Mouse (Mus musculus) limb, embryonic 10.5 days (tissue): Measurements from ENCODE around the gene Klf13. TPM values are rescaled to one million over a fixed set of nuclear protein-coding genes. Genes with fewer than 3 reads are reported as not detected.

ENCODE experiments used
- DNase-seq: peaks from one replicate; pipeline ENCODE4 v3.0.0-alpha.2; 2017; ENCODE audit warnings: low spot score
- H3K27ac ChIP-seq: fragments of 300-500 bp; sonication (generic); 2 replicates; pipeline ENCODE4 v1.5.1; 2016; ENCODE audit warnings: mild to moderate bottlenecking
- H3K27me3 ChIP-seq: fragments of 300-500 bp; sonication (generic); 2 replicates; pipeline ENCODE4 v1.6.1; 2016; ENCODE audit warnings: low read depth, mild to moderate bottlenecking; ENCODE audit not compliant: poor library complexity, severe bottlenecking
- H3K36me3 ChIP-seq: fragments of 300-500 bp; sonication (generic); 2 replicates; pipeline ENCODE4 v1.6.1; 2016; ENCODE audit warnings: mild to moderate bottlenecking, moderate library complexity
- H3K4me1 ChIP-seq: fragments of 300-500 bp; sonication (generic); 2 replicates; pipeline ENCODE4 v1.6.1; 2016
- H3K4me3 ChIP-seq: fragments of 300-500 bp; sonication (generic); 2 replicates; pipeline ENCODE4 v1.5.1; 2016; ENCODE audit warnings: mild to moderate bottlenecking, moderate library complexity
- H3K9me3 ChIP-seq: fragments of 300-500 bp; sonication (generic); replicated peaks from 2 replicates; pipeline ENCODE4 v1.6.1; 2016; ENCODE audit warnings: mild to moderate bottlenecking
- WGBS: fragments of 180-500 bp; shearing (Covaris S2); methylation state at CpG from one replicate; pipeline ENCODE4 v1.1.7; 2016; 5-methylcytosine and 5-hydroxymethylcytosine counted together
- polyA plus RNA-seq: library from polyadenylated mRNA; unstranded; fragments of >200 nt; fragmentation: Nextera tagmentation; extraction: Ambion mirVana; gene quantifications from 2 replicates; pipeline ENCODE4 v1.2.1, GENCODE M21; 2016

Gene Klf13
- polyA plus RNA-seq, 1 experiment from 2014 or later = 17.9 TPM

DNA sequence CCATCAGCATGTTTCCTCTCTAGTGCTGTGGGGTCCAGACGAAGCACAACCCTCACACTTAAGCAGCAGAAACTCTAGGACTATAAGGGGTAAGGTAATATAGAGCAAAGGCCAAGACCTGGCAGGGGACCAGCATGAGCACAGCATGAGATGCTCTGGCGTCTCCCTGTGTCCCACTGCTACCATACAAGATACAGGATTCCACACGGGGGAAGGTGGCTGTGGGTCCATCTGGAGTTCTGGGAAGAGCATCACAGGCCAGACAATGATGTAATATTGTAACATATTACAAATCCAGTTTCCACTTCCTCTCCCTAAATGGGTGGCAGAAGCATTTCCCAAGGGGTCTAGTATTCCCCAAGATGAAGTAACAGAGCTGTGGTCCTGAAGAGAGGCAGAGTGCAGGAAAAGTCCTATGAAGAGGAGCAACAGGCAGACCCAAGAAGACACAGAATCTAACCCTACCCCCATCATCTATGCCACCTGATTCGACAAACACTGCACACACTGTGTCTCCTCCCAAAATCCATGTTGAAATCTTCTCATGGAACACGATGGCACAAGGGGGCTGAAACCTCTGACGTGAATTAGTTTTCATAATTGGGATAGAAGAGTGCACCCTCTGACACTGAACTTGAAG is 22.3 kb downstream of the Klf13 start, which contains the start of gene E030018B13Rik:
Gene E030018B13Rik, plus strand, starts transcription at position 590 of the 640 bp plus-strand sequence.
- H3K27me3 ChIP-seq = no peaks in the 10 kb centered on the region
- H3K4me3 ChIP-seq = no peak within 1 kb of the TSS
- no peak within 1 kb of the TSS for H3K27ac ChIP-seq
- H3K36me3 ChIP-seq = no peaks in the 10 kb centered on the region
- 87% methylated on average over 6 of the region's 6 CpGs for WGBS
- no peaks in the 10 kb centered on the region for H3K9me3 ChIP-seq
- no peak for DNase-seq
- H3K4me1 ChIP-seq = peaks cover 30% of the 10 kb centered on the region

DNA sequence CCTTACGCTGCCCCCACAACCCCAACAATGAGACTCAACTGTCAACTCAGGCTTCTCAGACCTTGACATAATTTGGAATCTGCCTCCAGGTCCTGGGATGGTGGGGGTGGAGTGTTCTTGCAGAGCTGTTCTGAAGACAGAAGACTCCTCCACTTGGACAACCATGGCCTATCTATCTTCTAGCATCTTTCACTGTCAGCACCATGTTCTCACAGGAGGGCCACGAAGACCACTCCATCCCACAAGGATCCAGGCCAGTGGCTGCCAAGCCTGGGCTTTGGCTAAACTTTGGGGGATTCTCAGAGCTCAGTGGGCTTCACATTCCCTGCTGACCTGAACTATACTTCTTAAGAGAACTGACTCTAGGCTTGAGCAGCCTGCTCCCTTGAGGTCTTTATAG is 23.8 kb downstream of the Klf13 start:
- no peaks in the 10 kb centered on the region for H3K27me3 ChIP-seq
- H3K4me1 ChIP-seq = peaks cover 45% of the 10 kb centered on the region

DNA sequence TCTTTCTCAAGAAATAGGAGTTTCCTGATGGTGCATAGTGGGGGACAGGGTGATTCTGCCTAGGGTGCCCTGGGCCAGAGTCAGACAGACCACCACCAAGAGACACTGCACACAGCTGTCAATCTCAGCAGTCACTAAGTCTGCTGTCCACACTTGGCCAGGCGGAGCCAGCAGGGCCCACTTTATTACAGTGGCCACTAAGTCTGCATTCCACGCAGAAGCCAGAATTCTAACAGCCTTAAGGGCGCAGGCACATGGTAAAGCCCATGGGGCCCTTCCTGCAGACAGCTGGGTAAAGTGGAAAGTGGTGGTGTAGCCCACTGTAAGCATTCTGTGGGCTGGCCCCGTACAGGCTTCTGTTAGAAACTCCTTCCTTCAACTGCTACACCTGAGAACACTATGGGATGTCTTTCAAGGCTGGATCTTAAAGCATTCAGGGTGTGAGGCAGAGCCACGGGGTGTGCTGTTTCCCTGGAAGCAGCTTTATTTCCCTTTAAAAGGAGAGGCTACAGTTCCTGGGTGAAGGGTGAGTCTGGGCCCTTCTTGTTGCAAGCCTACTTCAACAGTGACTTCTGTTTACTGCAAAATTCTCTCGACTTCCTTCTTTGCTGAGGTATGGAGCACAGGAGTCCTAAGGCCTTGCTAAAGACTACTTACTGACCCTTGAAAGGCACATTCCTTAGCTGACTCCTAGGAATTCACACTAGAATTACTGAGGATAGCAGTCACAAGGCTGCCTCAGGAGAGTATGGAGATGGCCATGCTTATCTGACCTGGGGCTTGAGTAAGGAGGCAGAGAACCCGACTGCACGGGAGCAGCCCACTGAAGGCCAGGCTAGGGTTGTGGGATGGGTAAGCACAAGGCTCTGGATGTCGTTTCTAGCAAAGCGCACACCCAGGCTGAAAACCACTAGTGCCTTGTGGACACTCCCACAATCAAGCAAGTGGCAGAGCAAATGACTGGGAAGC is 24.7 kb downstream of the Klf13 start:
- H3K9me3 ChIP-seq = no peaks in the 10 kb centered on the region
- no peak overlapping the region for H3K4me3 ChIP-seq
- H3K36me3 ChIP-seq = no peaks in the 10 kb centered on the region
- no peak overlapping the region for H3K27ac ChIP-seq
- WGBS = 51% methylated on average over 10 of the region's 10 CpGs
- peaks cover 49% of the 10 kb centered on the region for H3K4me1 ChIP-seq
- H3K27me3 ChIP-seq = no peaks in the 10 kb centered on the region
- DNase-seq = no peak

More for the DNA sequence above, 23.8 kb downstream of the Klf13 start:
- no peak overlapping the region for H3K27ac ChIP-seq
- H3K9me3 ChIP-seq = no peaks in the 10 kb centered on the region
- no peak overlapping the region for H3K4me3 ChIP-seq
- no peaks in the 10 kb centered on the region for H3K36me3 ChIP-seq
- no peak for DNase-seq
- WGBS = 91% methylated on average over 2 of the region's 2 CpGs

DNA sequence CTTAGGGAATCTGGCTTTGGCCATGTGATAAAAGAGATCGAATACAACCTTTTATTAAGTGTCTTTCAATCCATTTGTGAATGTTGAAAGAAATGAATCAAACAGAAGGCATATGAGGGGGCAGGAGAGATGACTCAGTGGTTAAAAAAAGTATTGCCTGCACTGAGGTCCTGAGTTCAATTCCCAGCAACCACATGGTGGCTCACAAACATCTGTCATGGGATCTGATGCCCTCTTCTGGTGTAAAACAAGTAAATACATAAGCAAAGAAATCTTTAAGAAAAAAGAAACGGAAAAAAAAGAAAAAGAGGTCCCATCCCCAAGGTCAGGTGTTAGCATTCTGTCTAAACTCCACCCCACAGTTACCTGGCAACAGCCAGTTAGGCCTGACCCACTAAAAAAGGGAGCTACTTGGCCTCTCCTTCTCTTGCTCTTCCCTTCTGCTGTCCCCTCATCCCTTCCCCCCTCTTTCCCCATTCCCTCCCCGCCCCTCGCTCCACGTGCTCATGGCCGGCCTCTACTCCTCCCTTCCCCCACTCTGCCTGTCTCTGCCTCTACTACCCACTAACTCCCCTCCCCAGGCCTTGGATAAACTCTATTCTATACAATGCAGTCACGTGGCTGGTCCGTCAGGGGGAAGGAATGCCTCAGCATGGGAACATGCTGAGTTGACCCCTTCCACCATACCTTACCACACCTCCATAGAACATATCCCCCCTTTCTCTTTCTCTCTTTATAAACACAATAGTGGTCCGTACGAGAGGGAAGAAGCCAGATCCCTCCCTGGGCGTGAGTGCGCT is 25.6 kb downstream of the Klf13 start:
- H3K27ac ChIP-seq = peak overlapping the region; percentile 56; the same call in 1 of the 2 replicates
- WGBS = 45% methylated on average over 12 of the region's 12 CpGs
- H3K4me1 ChIP-seq = peaks cover 58% of the 10 kb centered on the region

DNA sequence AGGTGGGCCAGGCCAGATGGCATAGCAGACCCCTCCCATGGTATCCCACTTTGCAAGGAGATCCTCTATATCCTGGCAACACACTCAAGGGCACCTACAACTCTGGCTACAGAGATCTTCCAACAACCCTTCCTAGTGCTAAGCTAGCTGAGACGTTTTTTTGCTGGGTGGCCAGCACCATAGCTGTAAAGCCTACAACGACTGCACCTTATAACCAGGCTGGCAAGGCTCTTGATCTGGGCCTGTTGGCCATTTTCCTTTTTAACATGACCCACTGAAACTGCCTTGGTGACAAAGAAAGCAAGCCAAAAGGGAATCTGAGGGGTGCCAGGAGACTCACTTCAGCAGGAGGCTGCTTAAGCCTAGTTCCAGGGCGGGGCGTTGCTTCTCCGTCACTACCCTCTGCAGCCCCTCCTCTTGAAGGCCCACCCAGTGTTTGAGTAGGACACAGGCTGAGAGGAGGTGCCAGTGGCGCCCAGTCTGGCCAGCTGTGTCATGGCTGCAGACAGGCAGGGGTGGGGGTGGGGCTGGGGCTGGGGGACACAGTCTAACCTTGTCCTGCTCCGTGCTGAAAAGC is 26.4 kb downstream of the Klf13 start:
- Histone ChIP-seq H3K9me3 (no peaks in the 10 kb centered on the region), H3K27ac (peak overlapping the region; percentile 56; the same call in 1 of the 2 replicates), H3K27me3 (no peaks in the 10 kb centered on the region), H3K4me1 (peaks cover 60% of the 10 kb centered on the region), H3K4me3 (no peak overlapping the region), H3K36me3 (no peaks in the 10 kb centered on the region)
- WGBS = 33% methylated on average over 7 of the region's 7 CpGs
- no peak for DNase-seq

More for the DNA sequence above, 25.6 kb downstream of the Klf13 start:
- H3K36me3 ChIP-seq = no peaks in the 10 kb centered on the region
- DNase-seq = no peak
- H3K4me3 ChIP-seq = no peak overlapping the region
- no peaks in the 10 kb centered on the region for H3K9me3 ChIP-seq
- H3K27me3 ChIP-seq = no peaks in the 10 kb centered on the region

DNA sequence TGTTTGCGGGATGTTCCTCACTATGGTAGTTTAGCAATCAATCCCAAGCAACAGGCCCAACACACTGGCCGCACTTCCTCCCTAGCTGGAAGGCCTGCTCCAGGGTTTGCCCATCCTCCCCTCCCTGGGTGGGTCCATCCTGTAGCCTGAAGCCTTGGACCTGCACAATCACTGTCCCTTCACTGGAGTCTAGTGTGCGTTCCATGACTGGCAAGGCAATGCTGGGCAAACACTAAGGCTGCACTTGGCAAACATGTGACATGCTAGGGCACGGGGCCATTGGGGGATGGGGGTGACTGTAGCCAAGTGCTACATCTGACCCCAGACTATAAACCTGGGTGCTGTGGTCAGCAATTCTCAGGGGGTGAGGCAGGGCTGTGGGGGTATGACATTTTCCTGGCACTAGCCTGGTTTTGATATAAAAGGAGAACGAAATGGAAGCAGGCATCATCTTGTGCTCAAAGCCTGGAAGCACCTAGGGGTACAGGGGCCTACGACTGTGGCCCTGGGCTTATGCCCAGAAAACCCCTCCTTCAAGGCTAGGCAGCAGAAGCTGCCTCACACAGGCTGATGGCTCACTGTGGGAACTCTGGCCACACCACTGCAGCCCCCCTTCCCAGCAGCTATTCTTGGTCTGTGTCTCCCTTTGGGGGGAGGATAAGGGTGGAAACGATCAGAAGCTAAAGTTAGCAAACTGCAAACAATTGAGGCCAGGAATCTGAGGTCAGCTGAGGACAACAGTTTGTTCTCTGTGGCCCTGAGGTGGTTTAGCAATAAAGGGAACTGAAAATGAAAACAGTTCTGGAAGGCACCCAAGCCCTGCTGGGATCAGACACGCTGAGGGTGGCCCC is 27.1 kb downstream of the Klf13 start:
- Histone ChIP-seq H3K4me1 (peaks cover 60% of the 10 kb centered on the region), H3K27ac (peak overlapping the region; percentile 56), H3K9me3 (no peaks in the 10 kb centered on the region), H3K4me3 (no peak overlapping the region), H3K27me3 (no peaks in the 10 kb centered on the region), H3K36me3 (no peaks in the 10 kb centered on the region)
- WGBS = 56% methylated on average over 8 of the region's 8 CpGs
- no peak for DNase-seq

DNA sequence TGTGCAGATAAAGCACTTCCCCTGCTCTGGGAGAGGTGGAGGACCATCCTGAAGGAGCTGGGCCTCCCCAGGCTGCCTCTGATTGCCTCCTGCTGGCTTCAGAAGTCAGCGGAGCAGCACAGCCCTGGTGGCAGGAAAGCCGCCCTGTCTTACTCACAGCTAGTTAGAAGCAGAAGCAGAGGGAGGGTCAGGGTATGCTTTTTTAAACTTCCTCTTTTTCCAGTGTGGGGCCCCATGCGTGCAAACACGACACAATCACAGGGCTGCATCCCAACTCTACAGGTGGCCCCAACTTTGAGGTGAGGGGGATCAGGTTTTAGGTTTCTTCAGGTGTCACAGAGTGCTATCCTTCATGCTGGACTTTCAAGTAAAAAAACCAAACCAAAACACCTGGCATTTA is 27.8 kb downstream of the Klf13 start:
- H3K27me3 ChIP-seq = no peaks in the 10 kb centered on the region
- H3K4me3 ChIP-seq = no peak overlapping the region
- DNase-seq = no peak
- peaks cover 60% of the 10 kb centered on the region for H3K4me1 ChIP-seq
- H3K9me3 ChIP-seq = no peaks in the 10 kb centered on the region
- WGBS = 28% methylated on average over 4 of the region's 4 CpGs
- no peaks in the 10 kb centered on the region for H3K36me3 ChIP-seq
- H3K27ac ChIP-seq = peak overlapping the region; percentile 30; the same call in 1 of the 2 replicates

DNA sequence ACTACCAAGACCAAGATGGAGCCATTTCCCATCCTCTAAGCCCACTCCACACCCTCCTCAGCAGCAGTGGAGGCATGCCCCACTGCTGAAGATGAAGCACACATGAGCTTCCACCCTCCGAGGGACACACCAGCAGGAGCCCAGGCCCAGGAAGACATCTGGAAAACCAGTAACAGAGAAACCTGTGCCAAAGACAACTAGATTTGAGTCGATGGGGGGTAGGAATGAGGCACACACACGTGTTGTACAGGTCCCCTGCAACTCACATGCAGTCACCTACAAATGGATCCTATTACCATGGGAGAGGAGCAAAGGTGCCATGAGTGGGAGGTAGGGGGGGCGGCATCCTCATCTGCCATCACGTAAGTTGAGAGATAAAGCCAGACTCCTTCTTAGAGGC is 28.5 kb downstream of the Klf13 start:
- Histone ChIP-seq H3K27me3 (no peaks in the 10 kb centered on the region), H3K4me1 (peaks cover 60% of the 10 kb centered on the region), H3K9me3 (no peaks in the 10 kb centered on the region), H3K27ac (0 out of 2 replicates have a peak overlapping the region, but pooled peaks have one; percentile 9), H3K4me3 (no peak overlapping the region), H3K36me3 (no peaks in the 10 kb centered on the region)
- WGBS = 75% methylated on average over 5 of the region's 5 CpGs
- no peak for DNase-seq

DNA sequence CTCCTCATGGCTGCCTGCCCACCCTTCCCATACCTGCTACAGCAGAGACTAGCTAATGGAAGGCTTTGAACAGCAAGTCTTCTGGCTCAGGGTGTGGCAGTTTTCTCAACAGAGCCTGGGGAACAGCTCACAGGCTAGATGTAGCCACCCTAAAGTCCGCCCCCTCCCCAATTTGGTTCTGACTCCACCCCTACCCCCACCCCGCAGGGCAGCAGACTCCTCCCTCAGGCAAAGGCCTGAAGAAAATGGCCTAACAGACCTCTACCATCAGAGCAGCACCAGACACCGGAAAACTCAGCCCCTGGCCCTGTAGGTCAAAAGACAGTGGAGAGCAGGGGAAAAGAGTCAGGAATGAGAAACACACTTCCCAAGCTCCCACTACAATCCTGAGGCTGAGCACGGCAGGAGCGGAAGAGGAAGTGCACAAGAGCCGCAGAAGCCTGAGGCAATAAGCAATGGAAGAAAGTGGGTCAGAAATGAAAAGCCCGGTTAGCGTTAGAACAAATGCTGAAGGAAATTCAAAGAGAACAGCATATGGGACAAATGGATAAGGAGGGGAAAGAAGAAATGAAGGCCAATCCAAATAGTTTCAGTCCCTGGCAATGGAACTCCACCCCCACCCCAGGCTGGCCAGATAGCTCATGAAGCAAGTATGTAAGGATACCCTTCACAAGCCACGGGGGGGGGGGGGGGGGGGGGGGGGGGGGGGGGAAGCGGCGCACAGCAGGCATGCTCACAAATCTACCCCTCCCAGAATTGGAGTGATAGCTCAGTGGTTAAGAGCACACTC is 30.0 kb downstream of the Klf13 start:
- Histone ChIP-seq H3K27me3 (no peaks in the 10 kb centered on the region), H3K9me3 (no peaks in the 10 kb centered on the region), H3K36me3 (no peaks in the 10 kb centered on the region), H3K4me3 (no peak overlapping the region), H3K27ac (peak overlapping the region; percentile 8), H3K4me1 (peaks cover 58% of the 10 kb centered on the region)
- DNase-seq = no peak
- WGBS = 25% methylated on average over 8 of the region's 11 CpGs

DNA sequence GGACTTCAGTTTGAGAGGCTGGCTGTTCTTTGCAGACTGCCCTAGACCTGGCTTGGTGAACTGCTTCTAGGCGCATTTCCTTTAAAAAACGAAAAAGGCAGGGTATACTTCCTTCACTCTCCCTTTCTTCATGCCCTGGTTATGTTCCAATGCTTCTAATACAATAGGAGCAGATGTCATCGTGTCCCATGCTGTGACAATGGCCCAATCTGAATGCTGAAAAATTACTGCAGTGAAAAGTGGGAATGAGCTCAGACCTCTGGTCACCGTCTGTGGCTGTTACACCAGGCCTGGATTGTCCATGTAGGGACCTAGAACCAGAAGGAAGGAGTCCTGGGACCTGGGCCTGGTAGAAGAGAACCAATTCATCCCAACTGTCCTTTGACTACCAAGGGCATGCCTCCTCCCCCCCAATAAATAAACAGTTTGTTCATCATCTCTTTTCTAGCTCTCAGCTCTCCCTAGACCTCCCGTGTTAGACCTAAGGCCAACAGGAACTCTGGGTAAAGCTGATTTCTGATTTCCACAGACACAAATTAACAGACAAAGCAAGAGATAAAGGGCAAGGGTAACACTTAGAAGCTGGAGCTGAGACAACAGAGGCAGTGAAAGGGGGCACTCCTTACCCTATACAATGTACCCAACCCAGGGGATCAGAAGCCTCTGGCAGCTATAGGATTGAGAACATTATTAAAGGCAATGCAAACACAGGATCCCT is 30.8 kb downstream of the Klf13 start:
- DNase-seq = no peak
- no peaks in the 10 kb centered on the region for H3K9me3 ChIP-seq
- peaks cover 58% of the 10 kb centered on the region for H3K4me1 ChIP-seq
- 89% methylated on average over 5 of the region's 5 CpGs for WGBS
- H3K27me3 ChIP-seq = no peaks in the 10 kb centered on the region
- H3K4me3 ChIP-seq = no peak overlapping the region
- peak overlapping the region; percentile 8; the same call in 1 of the 2 replicates for H3K27ac ChIP-seq
- no peaks in the 10 kb centered on the region for H3K36me3 ChIP-seq
